Mouse (Mus musculus) kidney, postnatal 0 days (tissue): ENCODE results near the gene Cyth1. TPM values are rescaled to one million over a fixed set of nuclear protein-coding genes. Genes with fewer than 3 reads are reported as not detected.
A peak's percentile ranks its signal among the peaks of the same experiment; 100 is the strongest.

Experiments used
- ATAC-seq: fragments of 200-750 bp; cut with Nextera tagmentation; replicated peaks from 2 replicates; pipeline ENCODE4 v1.8.0; 2017; ENCODE audit warnings: low read depth, moderate number of reproducible peaks, moderate TSS enrichment, moderate library complexity; ENCODE audit not compliant: low FRiP score
- DNase-seq: peaks from one replicate; pipeline ENCODE4 v3.0.0-alpha.2; 2016; ENCODE audit warnings: low spot score
- H3K27ac ChIP-seq: fragments of 300-500 bp; sonication (generic); 2 replicates; pipeline ENCODE4 v1.5.1; 2014; ENCODE audit warnings: mild to moderate bottlenecking
- H3K27me3 ChIP-seq: fragments of 300-500 bp; sonication (generic); 2 replicates; pipeline ENCODE4 v1.6.1; 2014; ENCODE audit warnings: low read length, mixed read lengths; ENCODE audit not compliant: insufficient read depth
- H3K36me3 ChIP-seq: fragments of 300-500 bp; sonication (generic); 2 replicates; pipeline ENCODE4 v1.6.1; 2014; ENCODE audit warnings: low read length, mixed read lengths; ENCODE audit not compliant: insufficient read depth
- H3K4me1 ChIP-seq: fragments of 300-500 bp; sonication (generic); replicated peaks from 2 replicates; pipeline ENCODE4 v1.6.1; 2014; ENCODE audit warnings: antibody characterized with exemption, low read length, mixed read lengths; ENCODE audit not compliant: insufficient read depth
- H3K4me2 ChIP-seq: fragments of 300-500 bp; sonication (generic); 2 replicates; pipeline ENCODE4 v1.6.1; 2014; ENCODE audit warnings: mild to moderate bottlenecking, low read length, moderate library complexity, mixed read lengths
- H3K4me3 ChIP-seq: fragments of 300-500 bp; sonication (generic); replicated peaks from 2 replicates; pipeline ENCODE4 v1.5.1; 2014; ENCODE audit warnings: low read depth, low read length
- H3K9ac ChIP-seq: fragments of 300-500 bp; sonication (generic); 2 replicates; pipeline ENCODE4 v1.6.1; 2014; ENCODE audit warnings: low read depth, low read length
- H3K9me3 ChIP-seq: fragments of 300-500 bp; sonication (generic); replicated peaks from 2 replicates; pipeline ENCODE4 v1.6.1; 2016; ENCODE audit warnings: low read length, inconsistent platforms, mixed read lengths
- CTCF ChIP-seq: IDR thresholded peaks from 2 replicates; pipeline ENCODE4 v1.5.1; 2016; ENCODE audit warnings: antibody characterized with exemption, low read depth, mild to moderate bottlenecking, moderate library complexity
- WGBS: fragments of 180-500 bp; shearing (Covaris S2); extraction: QIAGEN DNeasy Blood & Tissue Kit; methylation state at CpG from one replicate; pipeline ENCODE4 v1.1.7; 2014; 5-methylcytosine and 5-hydroxymethylcytosine counted together
- polyA plus RNA-seq: library from polyadenylated mRNA; unstranded; fragments of >200 nt; fragmentation: Nextera tagmentation; extraction: Ambion mirVana; gene quantifications from 2 replicates; pipeline ENCODE4 v1.2.1, GENCODE M21; 2015

The Cyth1 gene
- polyA plus RNA-seq, 1 experiment from 2014 or later: 17.3 TPM

DNA sequence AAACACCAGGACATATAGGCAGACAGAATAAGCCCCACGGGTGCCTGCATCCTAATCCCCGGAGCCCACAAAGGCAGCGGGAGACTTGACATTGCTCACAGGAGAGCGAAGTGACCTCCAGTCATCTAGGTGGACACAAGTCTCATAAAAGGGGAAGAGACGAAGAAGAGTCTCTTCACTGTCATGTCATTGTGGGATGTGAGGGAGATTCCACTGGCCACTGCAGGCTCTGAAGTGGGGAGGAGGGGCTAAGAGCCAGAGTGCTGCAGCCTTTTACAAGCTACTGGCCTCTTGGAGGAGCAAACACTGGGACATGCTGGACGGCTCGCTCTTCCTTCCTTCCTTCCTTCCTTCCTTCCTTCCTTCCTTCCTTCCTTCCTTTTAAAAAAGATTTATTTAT lies 13.5 kb downstream of the Cyth1 start:
- DNase-seq: no peak
- no peak for TF ChIP-seq CTCF
- Histone ChIP-seq H3K36me3 (no peaks in the 10 kb centered on the region), H3K4me2 (no peak overlapping the region), H3K27ac (peak overlapping the region; percentile 72), H3K9ac (0 out of 2 replicates have a peak overlapping the region, but pooled peaks have one; percentile 8), H3K4me3 (no peak overlapping the region), H3K9me3 (no peaks in the 10 kb centered on the region), H3K27me3 (no peaks in the 10 kb centered on the region), H3K4me1 (peaks cover 36% of the 10 kb centered on the region)
- ATAC-seq: no peak
- WGBS: 67% methylated on average over 7 of the region's 7 CpGs

DNA sequence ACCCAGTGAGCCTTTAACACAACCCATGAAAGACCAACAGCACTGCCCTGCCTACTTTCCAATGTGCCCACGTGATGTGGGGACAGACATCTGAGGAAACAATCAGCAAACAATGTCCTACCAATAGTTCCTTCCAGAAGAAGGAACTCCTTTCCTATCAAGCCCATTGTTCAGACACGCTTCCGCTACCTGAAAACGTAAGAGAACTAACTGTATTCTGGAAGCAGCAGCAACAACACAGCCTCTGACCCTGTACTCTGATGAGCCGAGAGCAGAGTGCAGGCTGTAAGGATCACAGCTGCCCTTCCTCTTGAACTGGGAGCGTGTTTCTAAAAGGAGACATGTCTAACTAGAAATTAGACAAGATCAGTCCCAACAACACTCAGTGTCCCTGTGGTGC lies 13.9 kb downstream of the Cyth1 start:
- Histone ChIP-seq H3K4me2 (no peak overlapping the region), H3K9ac (0 out of 2 replicates have a peak overlapping the region, but pooled peaks have one; percentile 8), H3K27me3 (no peaks in the 10 kb centered on the region), H3K4me1 (peaks cover 32% of the 10 kb centered on the region), H3K36me3 (no peaks in the 10 kb centered on the region), H3K27ac (peak overlapping the region; percentile 72), H3K9me3 (no peaks in the 10 kb centered on the region), H3K4me3 (no peak overlapping the region)
- WGBS: 57% methylated on average over 6 of the region's 6 CpGs
- ATAC-seq (no peak), DNase-seq (no peak)
- TF ChIP-seq CTCF: no peak

DNA sequence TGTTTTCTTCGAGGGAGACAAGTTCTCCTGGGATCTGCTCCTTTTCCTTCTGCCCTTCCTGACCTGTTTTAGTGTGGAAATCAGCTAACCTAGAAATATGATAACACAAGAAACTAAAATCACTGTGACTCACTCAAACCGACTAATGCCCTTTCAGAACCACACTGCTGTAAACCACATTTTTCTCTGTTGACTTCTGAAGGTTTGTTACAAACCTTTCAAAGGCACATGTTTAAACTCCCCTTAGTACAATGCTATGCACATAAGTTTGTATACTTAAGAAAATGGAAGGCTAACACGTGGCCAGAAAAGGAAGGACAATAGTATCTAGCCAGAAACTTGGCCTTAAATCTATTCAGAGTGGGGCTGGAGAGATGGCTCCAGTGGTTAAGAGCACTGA lies 14.5 kb downstream of the Cyth1 start:
- no peak overlapping the region for H3K4me3 ChIP-seq
- no peak overlapping the region for H3K9ac ChIP-seq
- TF ChIP-seq CTCF: no peak
- 49% methylated on average over 3 of the region's 3 CpGs for WGBS
- H3K36me3 ChIP-seq: no peaks in the 10 kb centered on the region
- no peaks in the 10 kb centered on the region for H3K9me3 ChIP-seq
- no peak overlapping the region for H3K27ac ChIP-seq
- H3K4me1 ChIP-seq: peaks cover 27% of the 10 kb centered on the region
- ATAC-seq: no peak
- no peak for DNase-seq
- H3K27me3 ChIP-seq: no peaks in the 10 kb centered on the region
- no peak overlapping the region for H3K4me2 ChIP-seq

DNA sequence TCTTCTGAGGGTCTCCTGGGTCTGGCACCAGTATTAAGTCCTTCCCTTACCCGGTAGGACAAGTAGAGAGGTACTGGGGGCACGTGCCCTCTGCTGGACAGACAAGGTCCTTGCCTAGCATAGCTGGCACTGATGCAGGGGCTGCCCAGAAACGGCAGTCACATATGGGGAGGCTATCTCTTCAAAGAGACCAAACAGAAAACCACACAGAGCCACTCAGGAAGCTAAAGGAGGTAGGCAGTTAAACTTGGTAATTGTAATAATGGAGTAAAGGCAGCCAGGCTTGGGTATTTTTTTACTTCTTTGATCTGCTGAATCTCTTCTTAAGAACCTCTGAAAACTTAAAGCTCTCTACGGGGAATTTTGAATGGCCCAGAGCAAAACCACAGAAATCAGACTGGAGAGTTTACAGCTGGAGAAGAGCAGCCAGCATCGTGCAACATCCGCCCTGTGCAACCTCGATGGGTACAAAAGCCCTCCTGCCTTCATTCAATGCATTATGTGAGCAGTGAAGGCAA lies 16.0 kb downstream of the Cyth1 start:
- 35% methylated on average over 7 of the region's 7 CpGs for WGBS
- no peaks in the 10 kb centered on the region for H3K36me3 ChIP-seq
- ATAC-seq (no peak), DNase-seq (peak; percentile 56)
- no peaks in the 10 kb centered on the region for H3K27me3 ChIP-seq
- no peak overlapping the region for H3K4me2 ChIP-seq
- H3K9me3 ChIP-seq: no peaks in the 10 kb centered on the region
- no peak overlapping the region for H3K9ac ChIP-seq
- no peak overlapping the region for H3K4me3 ChIP-seq
- peak; percentile 69 for TF ChIP-seq CTCF
- no peak overlapping the region for H3K27ac ChIP-seq
- peaks cover 21% of the 10 kb centered on the region for H3K4me1 ChIP-seq

DNA sequence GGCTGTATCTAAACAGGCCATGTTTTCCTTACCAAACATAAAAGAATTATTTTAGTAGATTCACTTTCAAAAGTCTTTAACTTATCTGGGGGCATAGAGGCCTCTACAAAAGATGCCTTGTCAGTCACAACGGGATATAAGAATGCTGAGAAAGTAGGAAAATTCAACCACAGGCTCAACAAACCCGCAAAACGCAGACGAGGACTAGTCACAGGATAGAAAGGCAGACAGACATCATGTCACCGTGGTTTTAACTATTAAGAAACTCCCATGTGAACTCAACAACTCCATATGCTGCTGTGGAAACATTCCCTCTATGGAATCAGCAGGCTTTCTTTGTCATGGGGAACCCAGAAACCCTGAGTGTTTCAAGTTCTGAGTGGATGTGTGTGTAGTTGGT lies 18.5 kb downstream of the Cyth1 start:
- Histone ChIP-seq H3K4me3 (no peak overlapping the region), H3K27me3 (no peaks in the 10 kb centered on the region), H3K4me1 (0 out of 2 replicates have a peak, but pooled peaks cover 10% of the 10 kb centered on the region), H3K9ac (no peak overlapping the region), H3K27ac (no peak overlapping the region), H3K9me3 (no peaks in the 10 kb centered on the region), H3K4me2 (no peak overlapping the region), H3K36me3 (no peaks in the 10 kb centered on the region)
- TF ChIP-seq CTCF: no peak
- DNase-seq (no peak), ATAC-seq (no peak)
- 86% methylated on average over 5 of the region's 5 CpGs for WGBS

DNA sequence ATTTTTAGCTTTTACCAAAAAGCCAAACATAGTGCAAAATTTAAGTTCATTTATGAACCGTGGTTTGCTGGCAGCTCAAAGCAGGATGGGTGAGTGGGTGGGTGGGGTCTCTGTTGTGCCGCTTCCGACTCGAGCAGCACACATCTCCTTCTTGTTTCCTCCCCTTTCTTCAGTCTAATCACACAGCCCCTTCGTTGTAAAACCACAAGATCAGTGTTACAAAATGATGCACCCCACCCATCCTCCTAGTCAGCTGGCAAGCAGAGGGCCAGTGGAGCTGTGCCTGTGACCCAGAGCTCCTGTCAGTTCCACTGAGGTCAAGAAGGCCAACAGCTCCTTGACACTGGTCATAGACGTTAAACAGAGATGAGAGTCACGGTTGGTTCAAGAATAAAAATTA lies 20.7 kb downstream of the Cyth1 start:
- TF ChIP-seq CTCF: no peak
- H3K9me3 ChIP-seq: no peaks in the 10 kb centered on the region
- DNase-seq: no peak
- H3K4me1 ChIP-seq: 0 out of 2 replicates have a peak, but pooled peaks cover 4% of the 10 kb centered on the region
- no peak for ATAC-seq
- no peak overlapping the region for H3K9ac ChIP-seq
- H3K4me3 ChIP-seq: no peak overlapping the region
- no peaks in the 10 kb centered on the region for H3K36me3 ChIP-seq
- H3K27me3 ChIP-seq: no peaks in the 10 kb centered on the region
- H3K4me2 ChIP-seq: no peak overlapping the region
- no peak overlapping the region for H3K27ac ChIP-seq
- 58% methylated on average over 7 of the region's 7 CpGs for WGBS

DNA sequence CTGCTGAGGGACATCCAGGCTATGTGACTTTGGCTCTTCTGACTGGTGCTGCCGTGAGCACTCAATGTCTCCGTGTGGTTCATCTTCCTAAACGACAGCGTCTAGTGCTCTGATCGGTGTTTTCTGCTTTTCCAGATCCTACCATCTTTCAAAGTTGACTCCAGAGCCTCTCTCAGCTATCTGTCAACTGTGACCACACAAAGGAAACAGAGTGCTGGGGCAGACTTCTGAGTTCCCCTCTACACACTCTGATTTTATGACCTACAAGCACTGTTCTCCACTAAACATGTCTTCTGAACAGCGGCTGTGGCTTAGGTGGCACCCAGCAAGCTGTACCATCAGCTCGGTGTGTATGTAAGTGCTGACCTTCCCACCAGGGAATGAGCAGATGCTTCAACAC lies 21.5 kb downstream of the Cyth1 start:
- Histone ChIP-seq H3K9ac (no peak overlapping the region), H3K4me2 (no peak overlapping the region), H3K4me1 (no peaks in the 10 kb centered on the region), H3K36me3 (no peaks in the 10 kb centered on the region), H3K4me3 (no peak overlapping the region), H3K27me3 (no peaks in the 10 kb centered on the region), H3K9me3 (no peaks in the 10 kb centered on the region), H3K27ac (no peak overlapping the region)
- WGBS: 84% methylated on average over 7 of the region's 7 CpGs
- ATAC-seq (no peak), DNase-seq (no peak)
- no peak for TF ChIP-seq CTCF
